Mouse (Mus musculus): Measurements from ENCODE around the gene Mfap3.
"Not testable (repeated sequence)": the region's sequence is repeated elsewhere in the genome, so short reads cannot be mapped to it uniquely, and the experiment has no call there.

Mfap3 gene

GRCm38 (mm10) chr11:57527506-57527905, 9.0 kb downstream of the Mfap3 start:
- DNase-seq (ENCODE audit: extremely low read depth, low read depth, low spot score) = no peak

- DNase-seq (ENCODE audit: extremely low read depth, low read depth, low spot score) = no peak
These were observed 10.6 kb downstream of the Mfap3 start for GRCm38 (mm10) chr11:57529111-57529510.

GRCm38 (mm10) chr11:57531300-57531950, 13.0 kb downstream of the Mfap3 start:
- no peak for DNase-seq (ENCODE audit: extremely low read depth, low read depth, low spot score)

- no peak for DNase-seq (ENCODE audit: extremely low read depth, low read depth, low spot score)
These were observed 13.8 kb downstream of the Mfap3 start for GRCm38 (mm10) chr11:57532306-57532705.

- DNase-seq (ENCODE audit: extremely low read depth, low read depth, low spot score) = no peak
These were observed 17.4 kb downstream of the Mfap3 start for GRCm38 (mm10) chr11:57535912-57536311.

- no peak for DNase-seq (ENCODE audit: extremely low read depth, low read depth, low spot score)
These were observed 21.5 kb downstream of the Mfap3 start for GRCm38 (mm10) chr11:57539841-57540418.

GRCm38 (mm10) chr11:57540681-57541080, 22.2 kb downstream of the Mfap3 start:
- no peak for DNase-seq (ENCODE audit: extremely low read depth, low read depth, low spot score)

- no peak for DNase-seq (ENCODE audit: extremely low read depth, low read depth, low spot score)
These were observed 30.4 kb downstream of the Mfap3 start for GRCm38 (mm10) chr11:57548618-57549550.

- no peak for DNase-seq (ENCODE audit: extremely low read depth, low read depth, low spot score)
These were observed 31.8 kb downstream of the Mfap3 start for GRCm38 (mm10) chr11:57550230-57550629.

GRCm38 (mm10) chr11:57551016-57551415, 32.6 kb downstream of the Mfap3 start:
- no peak for DNase-seq (ENCODE audit: extremely low read depth, low read depth, low spot score)

- no peak for DNase-seq (ENCODE audit: extremely low read depth, low read depth, low spot score)
These were observed 34.7 kb downstream of the Mfap3 start for GRCm38 (mm10) chr11:57553015-57553780.

GRCm38 (mm10) chr11:57557936-57558335, 39.5 kb downstream of the Mfap3 start:
- DNase-seq (ENCODE audit: extremely low read depth, low read depth, low spot score) = not testable (repeated sequence)

- DNase-seq (ENCODE audit: extremely low read depth, low read depth, low spot score) = peak; percentile 26
These were observed 46.1 kb downstream of the Mfap3 start for GRCm38 (mm10) chr11:57564564-57564963.

GRCm38 (mm10) chr11:57566091-57567035, 47.9 kb downstream of the Mfap3 start:
- DNase-seq (ENCODE audit: extremely low read depth, low read depth, low spot score) = no peak

GRCm38 (mm10) chr11:57568950-57569490, 50.6 kb downstream of the Mfap3 start:
- DNase-seq (ENCODE audit: extremely low read depth, low read depth, low spot score) = no peak

- no peak for DNase-seq (ENCODE audit: extremely low read depth, low read depth, low spot score)
These were observed 52.6 kb downstream of the Mfap3 start for GRCm38 (mm10) chr11:57571035-57571434.

- DNase-seq (ENCODE audit: extremely low read depth, low read depth, low spot score) = no peak
These were observed 55.3 kb downstream of the Mfap3 start for GRCm38 (mm10) chr11:57573686-57574274.

- no peak for DNase-seq (ENCODE audit: extremely low read depth, low read depth, low spot score)
These were observed 58.5 kb downstream of the Mfap3 start for GRCm38 (mm10) chr11:57576871-57577515.

Measured in fat pad, adult 2 months (tissue).